Mouse (Mus musculus): ENCODE data around the gene Gm8237.
"Not testable (repeated sequence)": the region's sequence is repeated elsewhere in the genome, so short reads cannot be mapped to it uniquely, and the experiment has no call there.

GRCm38 (mm10) chr14:5918330-5918942, 38.3 kb upstream of the Gm8237 start:
- not testable (repeated sequence) for TF ChIP-seq POLR2A (IDR thresholded peaks at IDR 0.05; ENCODE audit: control insufficient read depth, low read depth, low read length); CTCF (IDR thresholded peaks at IDR 0.05; ENCODE audit: control insufficient read depth, insufficient read depth, insufficient replicate concordance, low read depth, low read length)

All from testis, adult 2 months (tissue).